In the genomic region with DNA sequence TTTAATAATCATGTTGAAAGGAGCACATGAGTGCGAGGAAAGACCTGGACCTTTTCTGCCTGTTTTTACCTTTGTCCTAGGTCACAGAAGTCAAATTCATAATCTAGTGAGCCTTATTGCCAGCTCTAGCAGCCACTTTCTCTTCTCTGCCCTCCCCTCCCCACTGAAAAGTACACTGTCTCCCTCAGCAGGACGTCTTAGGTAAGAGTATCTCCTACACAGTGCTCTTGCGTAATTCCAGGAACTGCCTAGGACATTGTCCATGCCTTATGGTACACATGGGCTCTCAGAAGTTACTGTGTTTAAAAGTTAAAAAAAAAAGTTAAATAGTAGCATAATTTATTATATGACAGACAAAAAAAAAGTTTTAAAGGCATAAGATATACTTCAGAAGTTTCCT, we compare ENCODE assay signal across 28 mouse cellular contexts.
A peak's percentile ranks its signal among the peaks of the same experiment; 100 is the strongest.
DNase-seq lines count a peak whose midpoint lies in the region; ATAC-seq and TF ChIP-seq lines count a peak whose summit lies in the region.
"Had no signal": no experiment of that assay in that cellular context is flagged by ENCODE, and none has a peak within 500 bp of the region (broad histone marks: within the 10 kb centered on the region; RNA-seq: fewer than 3 reads in every experiment).

No protein-coding gene starts in this region.

- no peaks in the 10 kb centered on the region for H3K9me3 ChIP-seq in CH12.LX (replicated peaks; ENCODE audit: low read length)
- no peaks in the 10 kb centered on the region for H3K9me3 ChIP-seq in stomach, postnatal 0 days (ENCODE audit: control insufficient read depth, low read length)
- H3K9me3 ChIP-seq in kidney, embryonic 16.5 days (ENCODE audit: low read length), result no peaks in the 10 kb centered on the region
- H3K9me3 ChIP-seq: embryonic facial prominence, embryonic 12.5 days; embryonic facial prominence, embryonic 15.5 days; forebrain, embryonic 12.5 days; forebrain, embryonic 15.5 days; heart, embryonic 12.5 days; heart, embryonic 15.5 days; hindbrain, embryonic 10.5 days; hindbrain, embryonic 13.5 days; intestine, embryonic 15.5 days had no signal

- H3K36me3 ChIP-seq in CH12.LX (replicated peaks in 1 of 2; ENCODE audit: control insufficient read depth in 1 of 2, insufficient read depth in 1 of 2, low read length in 1 of 2), result no peaks in the 10 kb centered on the region
- no peaks in the 10 kb centered on the region for H3K36me3 ChIP-seq in stomach, postnatal 0 days (ENCODE audit: control insufficient read depth, insufficient read depth, low read length)
- H3K36me3 ChIP-seq in kidney, embryonic 16.5 days (ENCODE audit: insufficient read depth, low read length), result no peaks in the 10 kb centered on the region
- H3K36me3 ChIP-seq: embryonic facial prominence, embryonic 12.5 days; embryonic facial prominence, embryonic 15.5 days; forebrain, embryonic 12.5 days; forebrain, embryonic 15.5 days; heart, embryonic 12.5 days; heart, embryonic 15.5 days; hindbrain, embryonic 10.5 days; hindbrain, embryonic 13.5 days; intestine, embryonic 15.5 days had no signal

- no peak overlapping the region for H3K4me3 ChIP-seq in CH12.LX (replicated peaks in 1 of 3; ENCODE audit: low read depth in 2 of 3, low read length in 2 of 3, poor library complexity in 1 of 3)
- H3K4me3 ChIP-seq in stomach, postnatal 0 days (ENCODE audit: low read depth, low read length), result no peak overlapping the region
- H3K4me3 ChIP-seq in kidney, embryonic 16.5 days (ENCODE audit: low read length), result no peak overlapping the region
- H3K4me3 ChIP-seq: embryonic facial prominence, embryonic 12.5 days; embryonic facial prominence, embryonic 15.5 days; forebrain, embryonic 12.5 days; forebrain, embryonic 15.5 days; gastrocnemius, adult 2 months; heart, embryonic 12.5 days; heart, embryonic 15.5 days; hindbrain, embryonic 10.5 days; hindbrain, embryonic 13.5 days; intestine, embryonic 15.5 days had no signal

- no peak for TF ChIP-seq POLR2A in CH12.LX (IDR thresholded peaks at IDR 0.05; ENCODE audit: low read depth, low read length)

- dilution Hi-C loops in CH12.LX (cut with MboI; ENCODE audit: extremely low pct_ligation_motif_present, extremely low pct_unique_long_range_greater_than_20kb, low sequenced_read_pairs), result no loop called here

- TF ChIP-seq EP300 in CH12.LX (IDR thresholded peaks at IDR 0.05; ENCODE audit: low read length), result no peak
- TF ChIP-seq EP300 in stomach, postnatal 0 days (optimal IDR thresholded peaks at IDR 0.05), result no peak

- peak in 1 of 2 experiments; percentile 51; a peak in 2 of 4 replicates for TF ChIP-seq CTCF in CH12.LX (conservative IDR thresholded peaks at IDR 0.05 in 1 of 2, IDR thresholded peaks at IDR 0.05 in 1 of 2; ENCODE audit: low read depth in 2 of 2, low read length in 2 of 2)
- TF ChIP-seq CTCF in stomach, postnatal 0 days (IDR thresholded peaks at IDR 0.05; ENCODE audit: low read depth), result 0 out of 2 replicates have a peak, but pooled peaks have one; percentile 8

- H3K9ac ChIP-seq in CH12.LX (ENCODE audit: insufficient read depth, low read depth), result no peak overlapping the region
- H3K9ac ChIP-seq in stomach, postnatal 0 days (ENCODE audit: low read length), result no peak overlapping the region
- H3K9ac ChIP-seq in kidney, embryonic 16.5 days (replicated peaks; ENCODE audit: low read length), result no peak overlapping the region
- H3K9ac ChIP-seq: embryonic facial prominence, embryonic 12.5 days; embryonic facial prominence, embryonic 15.5 days; forebrain, embryonic 12.5 days; forebrain, embryonic 15.5 days; heart, embryonic 12.5 days; heart, embryonic 15.5 days; hindbrain, embryonic 13.5 days; intestine, embryonic 15.5 days had no signal

- in situ Hi-C loops in CH12.LX (cut with MboI; ENCODE audit: low pct_ligation_motif_present, low pct_unique_long_range_greater_than_20kb, low sequenced_read_pairs), result no loop called here

- H3K4me2 ChIP-seq in CH12.LX (ENCODE audit: insufficient read depth, low read depth, poor library complexity, severe bottlenecking), result no peak overlapping the region
- H3K4me2 ChIP-seq in stomach, postnatal 0 days (replicated peaks; ENCODE audit: low read depth), result no peak overlapping the region
- no peak overlapping the region for H3K4me2 ChIP-seq in kidney, embryonic 16.5 days (replicated peaks; ENCODE audit: low read depth, low read length)
- H3K4me2 ChIP-seq: embryonic facial prominence, embryonic 12.5 days; embryonic facial prominence, embryonic 15.5 days; forebrain, embryonic 12.5 days; forebrain, embryonic 15.5 days; heart, embryonic 12.5 days; heart, embryonic 15.5 days; hindbrain, embryonic 13.5 days; intestine, embryonic 15.5 days had no signal

- ATAC-seq in stomach, postnatal 0 days (ENCODE audit: low FRiP score, low TSS enrichment), result no peak
- no peak for ATAC-seq in kidney, embryonic 16.5 days (ENCODE audit: low FRiP score, low TSS enrichment)
- ATAC-seq: activated CD4-positive, CD25-positive, alpha-beta regulatory T cell, adult 4 months; forebrain, embryonic 15.5 days; hindbrain, embryonic 16.5 days; intestine, embryonic 15.5 days had no signal

- H3K4me1 ChIP-seq in CH12.LX (ENCODE audit: control insufficient read depth in 1 of 2, insufficient read depth in 2 of 2), result no peaks in the 10 kb centered on the region
- H3K4me1 ChIP-seq in stomach, postnatal 0 days (replicated peaks; ENCODE audit: control insufficient read depth, insufficient read depth), result no peaks in the 10 kb centered on the region
- H3K4me1 ChIP-seq in kidney, embryonic 16.5 days (ENCODE audit: insufficient read depth, low read length), result no peaks in the 10 kb centered on the region
- H3K4me1 ChIP-seq: embryonic facial prominence, embryonic 12.5 days; embryonic facial prominence, embryonic 15.5 days; forebrain, embryonic 12.5 days; forebrain, embryonic 15.5 days; heart, embryonic 12.5 days; heart, embryonic 15.5 days; hindbrain, embryonic 10.5 days; hindbrain, embryonic 13.5 days; intestine, embryonic 15.5 days had no signal

- peak; percentile 3 for DNase-seq in 416B (ENCODE audit: low read depth)
- DNase-seq in CH12.LX (ENCODE audit: extremely low read depth), result no peak
- peak; percentile 16 for DNase-seq in fat pad, adult 2 months (ENCODE audit: extremely low read depth, low read depth, low spot score)
- no peak for DNase-seq in stomach, postnatal 0 days (ENCODE audit: low spot score)
- no peak for DNase-seq in c-Kit-positive CD71-positive TER-119-positive erythroid progenitor cells, embryonic 14.5 days (ENCODE audit: low spot score)
- no peak for DNase-seq in ovary, postnatal 10 days (ENCODE audit: low spot score)
- DNase-seq: adrenal gland, adult 8-10 months; adrenal gland, postnatal 25 days; cerebellum, adult 18-20 months; cerebellum, adult 9-11 months; cerebellum, postnatal 25 days; gastrocnemius, adult 2 months; gastrocnemius, postnatal 14 days; heart, adult 18-20 months; heart, postnatal 10 days; heart, postnatal 36 days had no signal

- H3K79me2 ChIP-seq in CH12.LX (replicated peaks; ENCODE audit: control insufficient read depth, extremely low read depth, insufficient read depth, poor library complexity, severe bottlenecking), result no peaks in the 10 kb centered on the region

- TF ChIP-seq RAD21 in CH12.LX (IDR thresholded peaks at IDR 0.05; ENCODE audit: low read depth, low read length), result peak; percentile 64

- H3K27me3 ChIP-seq in CH12.LX (replicated peaks), result no peaks in the 10 kb centered on the region
- no peaks in the 10 kb centered on the region for H3K27me3 ChIP-seq in stomach, postnatal 0 days (ENCODE audit: control insufficient read depth, insufficient read depth, low read length)
- no peaks in the 10 kb centered on the region for H3K27me3 ChIP-seq in kidney, embryonic 16.5 days (ENCODE audit: insufficient read depth, low read length)
- H3K27me3 ChIP-seq: embryonic facial prominence, embryonic 12.5 days; embryonic facial prominence, embryonic 15.5 days; forebrain, embryonic 12.5 days; forebrain, embryonic 15.5 days; heart, embryonic 12.5 days; heart, embryonic 15.5 days; hindbrain, embryonic 13.5 days; intestine, embryonic 15.5 days had no signal

- WGBS in stomach, postnatal 0 days, result 62% methylated on average over 3 of the region's 3 CpGs
- 66% methylated on average over 3 of the region's 3 CpGs for WGBS in kidney, embryonic 16.5 days

- no peak overlapping the region for H3K27ac ChIP-seq in CH12.LX (ENCODE audit: insufficient read depth, low read depth)
- H3K27ac ChIP-seq in stomach, postnatal 0 days (replicated peaks), result no peak overlapping the region
- no peak overlapping the region for H3K27ac ChIP-seq in kidney, embryonic 16.5 days (ENCODE audit: low read length)
- H3K27ac ChIP-seq: embryonic facial prominence, embryonic 12.5 days; embryonic facial prominence, embryonic 15.5 days; forebrain, embryonic 12.5 days; forebrain, embryonic 15.5 days; gastrocnemius, adult 2 months; heart, embryonic 15.5 days; hindbrain, embryonic 10.5 days; hindbrain, embryonic 13.5 days; intestine, embryonic 15.5 days had no signal

TF ChIP-seq in CH12.LX, 34 proteins besides CTCF, POLR2A, EP300 and RAD21:
- TF ChIP-seq ZC3H11A (IDR thresholded peaks at IDR 0.05; ENCODE audit: low read depth, low read length) (no peak), POLR2AphosphoS2 (IDR thresholded peaks at IDR 0.05; ENCODE audit: low read depth, low read length) (no peak), SMC3 (IDR thresholded peaks at IDR 0.05; ENCODE audit: low read depth, low read length) (peak; percentile 46), MAZ (IDR thresholded peaks at IDR 0.05; ENCODE audit: low read depth, low read length) (no peak), TCF12 (IDR thresholded peaks at IDR 0.05; ENCODE audit: low read depth, low read length) (no peak), ZKSCAN1 (IDR thresholded peaks at IDR 0.05; ENCODE audit: borderline replicate concordance, low read depth, low read length) (no peak), SIN3A (IDR thresholded peaks at IDR 0.05; ENCODE audit: low read length) (no peak), RCOR1 (conservative IDR thresholded peaks at IDR 0.05; ENCODE audit: low read depth, low read length) (no peak), ELF1 (IDR thresholded peaks at IDR 0.05; ENCODE audit: low read depth, low read length) (no peak)

Comparison
In these comparisons a context has a peak if more than half of its experiments do, and no peak if none do; other contexts are left out.
1. DNase-seq: peak in 416B (single experiment) and fat pad, adult 2 months (single experiment); none in CH12.LX (single experiment), stomach, postnatal 0 days (single experiment), c-Kit-positive CD71-positive TER-119-positive erythroid progenitor cells, embryonic 14.5 days (single experiment) and ovary, postnatal 10 days (single experiment).